Mouse (Mus musculus): ENCODE results near the gene Efna3. TPM values are rescaled to one million over a fixed set of nuclear protein-coding genes. Genes with fewer than 3 reads are reported as not detected.

The Efna3 gene
- polyA plus RNA-seq, 1 experiment from 2014 or later: 13.0 TPM

DNA sequence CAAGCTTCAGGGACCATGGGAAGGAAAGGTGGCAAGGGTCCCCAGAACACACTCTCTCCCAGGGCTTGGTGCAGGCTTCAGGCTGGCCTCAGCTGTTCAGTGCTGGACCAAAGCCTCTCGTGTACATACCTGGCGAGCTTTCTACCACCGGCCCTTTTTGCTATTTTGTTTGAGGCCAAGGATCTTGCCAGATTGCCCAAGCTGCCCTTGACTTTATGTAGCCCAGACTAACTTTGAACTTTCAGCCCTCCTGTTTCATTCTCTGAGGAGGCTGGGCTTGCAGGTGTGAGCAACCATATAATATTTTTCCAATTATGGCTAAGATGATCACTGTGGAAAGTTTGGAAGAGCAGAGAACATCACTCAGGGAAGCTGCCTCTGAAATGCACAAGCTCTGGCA, 38.5 kb downstream of the Efna3 start:
- WGBS: 79% methylated on average over 3 of the region's 3 CpGs
- H3K27ac ChIP-seq (ENCODE audit: low read length): no peak overlapping the region
- no peak overlapping the region for H3K9ac ChIP-seq (ENCODE audit: low read length)
- H3K9me3 ChIP-seq (replicated peaks; ENCODE audit: control insufficient read depth, low read length): no peaks in the 10 kb centered on the region
- no peaks in the 10 kb centered on the region for H3K36me3 ChIP-seq (ENCODE audit: control insufficient read depth, insufficient read depth, low read length)
- no peak for ATAC-seq (ENCODE audit: insufficient read depth, low FRiP score)
- H3K4me3 ChIP-seq (replicated peaks; ENCODE audit: low read length): no peak overlapping the region
- no peaks in the 10 kb centered on the region for H3K27me3 ChIP-seq (ENCODE audit: control insufficient read depth, insufficient read depth, low read length)
- H3K4me1 ChIP-seq (ENCODE audit: control insufficient read depth, insufficient read depth, low read length): peaks cover 10% of the 10 kb centered on the region
- H3K4me2 ChIP-seq (ENCODE audit: low read depth, low read length): no peak overlapping the region

DNA sequence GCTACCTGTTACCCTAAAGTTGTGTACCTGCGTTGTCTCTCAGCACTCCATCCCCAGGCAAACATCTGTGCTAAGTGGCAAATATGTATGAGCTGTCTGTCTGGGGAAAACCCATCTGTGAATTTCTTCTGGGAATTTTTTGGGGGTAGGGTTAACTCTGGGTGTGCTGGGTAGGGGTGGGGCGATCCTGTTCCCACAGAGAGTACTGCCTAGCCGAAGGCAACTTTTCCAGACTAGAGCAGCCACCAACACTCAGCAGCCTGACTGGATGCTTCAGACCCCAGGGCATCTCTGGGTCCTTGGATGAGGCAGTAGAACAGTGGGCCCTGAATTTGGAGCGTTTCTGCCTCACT, 40.5 kb downstream of the Efna3 start:
- Histone ChIP-seq H3K4me1 (ENCODE audit: control insufficient read depth, insufficient read depth, low read length) (peaks cover 23% of the 10 kb centered on the region), H3K9me3 (replicated peaks; ENCODE audit: control insufficient read depth, low read length) (no peaks in the 10 kb centered on the region), H3K9ac (ENCODE audit: low read length) (0 out of 2 replicates have a peak overlapping the region, but pooled peaks have one; percentile 36), H3K27me3 (ENCODE audit: control insufficient read depth, insufficient read depth, low read length) (no peaks in the 10 kb centered on the region), H3K4me2 (ENCODE audit: low read depth, low read length) (no peak overlapping the region), H3K36me3 (ENCODE audit: control insufficient read depth, insufficient read depth, low read length) (no peaks in the 10 kb centered on the region), H3K27ac (ENCODE audit: low read length) (no peak overlapping the region; the same call in 1 of the 2 replicates), H3K4me3 (replicated peaks; ENCODE audit: low read length) (no peak overlapping the region)
- ATAC-seq (ENCODE audit: insufficient read depth, low FRiP score): no peak
- 17% methylated on average over 4 of the region's 4 CpGs for WGBS

- peak overlapping the region; percentile 78 for H3K9ac ChIP-seq (ENCODE audit: low read length)
- peak overlapping the region; percentile 98 for H3K4me2 ChIP-seq (ENCODE audit: low read depth, low read length)
- ATAC-seq (ENCODE audit: insufficient read depth, low FRiP score): no peak
- H3K27me3 ChIP-seq (ENCODE audit: control insufficient read depth, insufficient read depth, low read length): no peaks in the 10 kb centered on the region
- no peaks in the 10 kb centered on the region for H3K9me3 ChIP-seq (replicated peaks; ENCODE audit: control insufficient read depth, low read length)
- H3K36me3 ChIP-seq (ENCODE audit: control insufficient read depth, insufficient read depth, low read length): no peaks in the 10 kb centered on the region
- H3K4me3 ChIP-seq (replicated peaks; ENCODE audit: low read length): peak overlapping the region; percentile 62
- peaks cover 27% of the 10 kb centered on the region for H3K4me1 ChIP-seq (ENCODE audit: control insufficient read depth, insufficient read depth, low read length)
- 13% methylated on average over 20 of the region's 20 CpGs for WGBS
- peak overlapping the region; percentile 88 for H3K27ac ChIP-seq (ENCODE audit: low read length)
These were observed 41.0 kb downstream of the Efna3 start for GRCm38 (mm10) chr3:89281579-89282290.

GRCm38 (mm10) chr3:89280606-89281511, 41.9 kb downstream of the Efna3 start, which contains the start of gene Efna1:
Gene Efna1, minus strand, starts transcription at chr3:89281142.
- peak; percentile 68 for ATAC-seq (ENCODE audit: insufficient read depth, low FRiP score)
- H3K27ac ChIP-seq (ENCODE audit: low read length): peak within 1 kb of the TSS; percentile 88
- H3K4me2 ChIP-seq (ENCODE audit: low read depth, low read length): peak within 1 kb of the TSS; percentile 98
- H3K36me3 ChIP-seq (ENCODE audit: control insufficient read depth, insufficient read depth, low read length): no peaks in the 10 kb centered on the region
- peaks cover 33% of the 10 kb centered on the region for H3K4me1 ChIP-seq (ENCODE audit: control insufficient read depth, insufficient read depth, low read length)
- H3K27me3 ChIP-seq (ENCODE audit: control insufficient read depth, insufficient read depth, low read length): no peaks in the 10 kb centered on the region
- no peaks in the 10 kb centered on the region for H3K9me3 ChIP-seq (replicated peaks; ENCODE audit: control insufficient read depth, low read length)
- H3K4me3 ChIP-seq (replicated peaks; ENCODE audit: low read length): peak within 1 kb of the TSS; percentile 62
- 1% methylated on average over 52 of the region's 52 CpGs for WGBS
- H3K9ac ChIP-seq (ENCODE audit: low read length): peak within 1 kb of the TSS; percentile 78

DNA sequence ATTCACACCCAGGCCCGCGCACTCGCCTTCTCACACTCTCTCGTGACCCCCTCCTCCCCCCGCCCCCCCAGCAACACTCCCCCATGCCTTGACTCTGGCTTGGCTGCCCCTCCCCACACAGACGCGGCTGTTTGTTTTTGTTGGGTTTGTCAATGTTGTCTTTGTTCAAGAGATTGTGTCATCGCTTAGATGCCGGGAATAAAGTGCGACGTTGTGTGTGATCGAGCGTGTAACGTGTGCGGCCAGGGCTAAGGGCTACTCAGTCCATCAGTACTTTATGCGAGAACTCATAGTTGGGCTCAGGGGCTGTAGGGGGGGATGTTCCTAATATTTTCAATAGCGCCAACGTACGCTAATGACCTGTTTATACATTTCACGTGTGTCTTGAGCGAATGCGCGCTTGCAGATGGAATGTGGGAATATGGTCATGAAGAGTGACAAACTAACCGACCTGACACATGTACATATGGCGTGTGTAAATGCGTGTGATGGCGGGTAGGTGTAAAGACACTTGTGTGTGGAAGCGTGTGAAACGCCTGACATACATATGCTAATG, 42.6 kb downstream of the Efna3 start:
- under 1% methylated on average over 29 of the region's 29 CpGs for WGBS
- peaks cover 33% of the 10 kb centered on the region for H3K4me1 ChIP-seq (ENCODE audit: control insufficient read depth, insufficient read depth, low read length)
- ATAC-seq (ENCODE audit: insufficient read depth, low FRiP score): peak; percentile 0; the same call in 1 of the 2 replicates

GRCm38 (mm10) chr3:89279153-89279890, 43.4 kb downstream of the Efna3 start:
- H3K4me3 ChIP-seq (replicated peaks; ENCODE audit: low read length): peak overlapping the region; percentile 62
- H3K4me2 ChIP-seq (ENCODE audit: low read depth, low read length): peak overlapping the region; percentile 98
- ATAC-seq (ENCODE audit: insufficient read depth, low FRiP score): peak; percentile 83
- 2% methylated on average over 35 of the region's 35 CpGs for WGBS
- peak overlapping the region; percentile 88 for H3K27ac ChIP-seq (ENCODE audit: low read length)
- no peaks in the 10 kb centered on the region for H3K27me3 ChIP-seq (ENCODE audit: control insufficient read depth, insufficient read depth, low read length)
- H3K9ac ChIP-seq (ENCODE audit: low read length): peak overlapping the region; percentile 78
- peaks cover 33% of the 10 kb centered on the region for H3K4me1 ChIP-seq (ENCODE audit: control insufficient read depth, insufficient read depth, low read length)
- H3K9me3 ChIP-seq (replicated peaks; ENCODE audit: control insufficient read depth, low read length): no peaks in the 10 kb centered on the region
- no peaks in the 10 kb centered on the region; the same call in 1 of the 2 replicates for H3K36me3 ChIP-seq (ENCODE audit: control insufficient read depth, insufficient read depth, low read length)

More for the DNA sequence above, 42.6 kb downstream of the Efna3 start:
- peak overlapping the region; percentile 78 for H3K9ac ChIP-seq (ENCODE audit: low read length)
- H3K36me3 ChIP-seq (ENCODE audit: control insufficient read depth, insufficient read depth, low read length): no peaks in the 10 kb centered on the region
- no peaks in the 10 kb centered on the region for H3K9me3 ChIP-seq (replicated peaks; ENCODE audit: control insufficient read depth, low read length)
- H3K4me3 ChIP-seq (replicated peaks; ENCODE audit: low read length): peak overlapping the region; percentile 62
- peak overlapping the region; percentile 88 for H3K27ac ChIP-seq (ENCODE audit: low read length)
- no peaks in the 10 kb centered on the region for H3K27me3 ChIP-seq (ENCODE audit: control insufficient read depth, insufficient read depth, low read length)
- peak overlapping the region; percentile 98 for H3K4me2 ChIP-seq (ENCODE audit: low read depth, low read length)

- Histone ChIP-seq H3K4me2 (ENCODE audit: low read depth, low read length) (peak overlapping the region; percentile 98), H3K4me1 (ENCODE audit: control insufficient read depth, insufficient read depth, low read length) (peaks cover 33% of the 10 kb centered on the region), H3K9me3 (replicated peaks; ENCODE audit: control insufficient read depth, low read length) (no peaks in the 10 kb centered on the region), H3K27me3 (ENCODE audit: control insufficient read depth, insufficient read depth, low read length) (no peaks in the 10 kb centered on the region), H3K9ac (ENCODE audit: low read length) (peak overlapping the region; percentile 78), H3K27ac (ENCODE audit: low read length) (peak overlapping the region; percentile 88), H3K36me3 (ENCODE audit: control insufficient read depth, insufficient read depth, low read length) (no peaks in the 10 kb centered on the region; the same call in 1 of the 2 replicates), H3K4me3 (replicated peaks; ENCODE audit: low read length) (peak overlapping the region; percentile 62)
- no peak for ATAC-seq (ENCODE audit: insufficient read depth, low FRiP score)
- WGBS: 17% methylated on average over 8 of the region's 8 CpGs
These were observed 44.1 kb downstream of the Efna3 start for GRCm38 (mm10) chr3:89278643-89279042.

DNA sequence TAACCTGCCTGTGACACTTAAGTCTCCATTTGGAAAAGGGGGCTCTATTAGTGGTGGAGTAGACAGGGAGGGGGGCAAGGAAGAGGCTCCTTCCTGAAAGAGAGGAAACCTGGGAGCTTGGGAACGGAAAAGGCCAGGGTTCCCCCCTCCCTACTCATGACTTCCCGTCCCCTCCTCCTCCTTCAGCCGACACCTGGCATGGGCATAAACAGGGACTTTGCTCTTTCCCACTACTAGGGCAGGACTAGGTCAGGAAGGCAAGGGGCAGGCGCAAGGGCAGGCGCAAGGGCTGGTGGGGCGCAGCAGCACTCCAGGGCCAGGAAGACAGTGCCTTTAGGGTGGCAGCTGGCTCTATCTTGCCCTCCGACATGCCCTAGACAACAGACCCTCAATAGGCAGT, 44.7 kb downstream of the Efna3 start:
- Histone ChIP-seq H3K9ac (ENCODE audit: low read length) (peak overlapping the region; percentile 78), H3K36me3 (ENCODE audit: control insufficient read depth, insufficient read depth, low read length) (no peaks in the 10 kb centered on the region; the same call in 1 of the 2 replicates), H3K4me1 (ENCODE audit: control insufficient read depth, insufficient read depth, low read length) (peaks cover 33% of the 10 kb centered on the region), H3K4me3 (replicated peaks; ENCODE audit: low read length) (peak overlapping the region; percentile 62), H3K9me3 (replicated peaks; ENCODE audit: control insufficient read depth, low read length) (no peaks in the 10 kb centered on the region), H3K4me2 (ENCODE audit: low read depth, low read length) (peak overlapping the region; percentile 98), H3K27ac (ENCODE audit: low read length) (peak overlapping the region; percentile 88), H3K27me3 (ENCODE audit: control insufficient read depth, insufficient read depth, low read length) (no peaks in the 10 kb centered on the region)
- WGBS: 42% methylated on average over 7 of the region's 7 CpGs
- ATAC-seq (ENCODE audit: insufficient read depth, low FRiP score): peak; percentile 24

All from stomach, embryonic 16.5 days (tissue).